Mouse (Mus musculus) megakaryocyte, embryonic 14.5 days (primary cell): ENCODE measurements at regions not wholly inside any gene's neighbourhood (a gene's known extent, or its start where the extent isn't known, plus 50 kb on each side); places are given as distances from the start of the nearest gene placed in this dataset.

Source experiments
- FLI1 ChIP-seq: IDR thresholded peaks from 2 replicates; pipeline ENCODE4 v1.6.1; 2012; ENCODE audit warnings: low read length, inconsistent platforms, mixed read lengths
- GATA1 ChIP-seq: IDR thresholded peaks from 3 replicates; pipeline ENCODE4 v1.6.1; 2012; ENCODE audit warnings: mixed read lengths, low read length, inconsistent platforms, borderline replicate concordance

GRCm38 (mm10) chr19:33074907-33075306, 317.2 kb downstream of the Rnls start:
- TF ChIP-seq GATA1 (no peak), FLI1 (no peak)
